Mouse (Mus musculus) MEL (cell line): Measurements from ENCODE around the gene Trim8. TPM values are rescaled to one million over a fixed set of nuclear protein-coding genes. Genes with fewer than 3 reads are reported as not detected.

ENCODE experiments used
- DNase-seq: peaks from one replicate; pipeline ENCODE4 v3.0.0; 2011; ENCODE audit warnings: low read depth, low spot score
- H3K27ac ChIP-seq: 2 replicates; pipeline ENCODE4 v1.5.1; 2012; ENCODE audit warnings: low read depth, mild to moderate bottlenecking, control low read depth, low read length, moderate library complexity; ENCODE audit not compliant: control insufficient read depth
- H3K27me3 ChIP-seq, 2 experiments: fragments of 150-350 bp in 1 of 2; sonication (generic) in 1 of 2; 2 replicates each; pipeline ENCODE4 v1.6.1; 2012; ENCODE audit warnings: low read length in 2 of 2, mild to moderate bottlenecking in 2 of 2, improper control_type of control experiment in 1 of 2, moderate library complexity in 1 of 2; ENCODE audit not compliant: insufficient read depth in 2 of 2, control insufficient read depth in 1 of 2
- H3K36me3 ChIP-seq, 2 experiments: 2 replicates each; pipeline ENCODE4 v1.6.1; 2012 to 2014; ENCODE audit warnings: low read length in 2 of 2, improper control_type of control experiment in 1 of 2, inconsistent platforms in 1 of 2, mild to moderate bottlenecking in 1 of 2; ENCODE audit not compliant: insufficient read depth in 2 of 2, control insufficient read depth in 1 of 2
- H3K4me1 ChIP-seq, 2 experiments: fragments of 150-350 bp in 1 of 2; sonication (generic) in 1 of 2; 2 replicates each; pipeline ENCODE4 v1.6.1; 2012; ENCODE audit warnings: low read length in 2 of 2, improper control_type of control experiment in 1 of 2, mild to moderate bottlenecking in 1 of 2; ENCODE audit not compliant: insufficient read depth in 2 of 2, control insufficient read depth in 1 of 2
- H3K4me3 ChIP-seq, 2 experiments: fragments of 150-350 bp in 1 of 2; sonication (generic) in 1 of 2; 2 replicates each; pipeline ENCODE4 v1.5.1; 2012; ENCODE audit warnings: low read depth in 2 of 2, low read length in 2 of 2, mild to moderate bottlenecking in 2 of 2, moderate library complexity in 2 of 2, control low read depth in 1 of 2, improper control_type of control experiment in 1 of 2; ENCODE audit not compliant: control insufficient read depth in 1 of 2, insufficient read depth in 1 of 2
- H3K79me2 ChIP-seq: 2 replicates; pipeline ENCODE4 v1.6.1; 2012; ENCODE audit warnings: mild to moderate bottlenecking, low read length, moderate library complexity; ENCODE audit not compliant: control insufficient read depth, poor library complexity, insufficient read depth
- H3K9ac ChIP-seq: 2 replicates; pipeline ENCODE4 v1.6.1; 2012; ENCODE audit warnings: low read depth, mild to moderate bottlenecking, control low read depth, low read length, moderate library complexity; ENCODE audit not compliant: control insufficient read depth, poor library complexity, severe bottlenecking
- H3K9me3 ChIP-seq: fragments of 150-350 bp; sonication (generic); replicated peaks from 2 replicates; pipeline ENCODE4 v1.6.1; 2012; ENCODE audit warnings: mild to moderate bottlenecking, low read length, improper control_type of control experiment, moderate library complexity; ENCODE audit not compliant: insufficient read depth
- BHLHE40 ChIP-seq: IDR thresholded peaks from 2 replicates; pipeline ENCODE4 v1.6.1; 2012; ENCODE audit warnings: low read depth, mild to moderate bottlenecking, inconsistent platforms, low read length, improper control_type of control experiment, borderline replicate concordance
- CHD1 ChIP-seq: IDR thresholded peaks from 2 replicates; pipeline ENCODE4 v1.6.1; 2012; ENCODE audit warnings: low read depth, mild to moderate bottlenecking, inconsistent platforms, low read length, improper control_type of control experiment
- CTCF ChIP-seq, 3 experiments: IDR thresholded peaks in 2 of 3; conservative IDR thresholded peaks in 1 of 3; 2 replicates each; pipeline ENCODE4 v1.5.1; 2011 to 2012; ENCODE audit warnings: low read length in 3 of 3, low read depth in 2 of 3, mild to moderate bottlenecking in 2 of 3, improper control_type of control experiment in 1 of 3, inconsistent platforms in 1 of 3, mixed read lengths in 1 of 3, moderate library complexity in 1 of 3; ENCODE audit not compliant: control insufficient read depth in 1 of 3, insufficient read depth in 1 of 3, poor library complexity in 1 of 3, severe bottlenecking in 1 of 3
- EP300 ChIP-seq, 2 experiments: IDR thresholded peaks; 2 replicates each; pipeline ENCODE4 v1.6.1; 2011; ENCODE audit warnings: improper control_type of control experiment in 2 of 2, low read length in 2 of 2, low read depth in 1 of 2, mild to moderate bottlenecking in 1 of 2
- GABPA ChIP-seq: IDR thresholded peaks from 2 replicates; pipeline ENCODE4 v1.6.1; 2012; ENCODE audit warnings: low read depth, mild to moderate bottlenecking, inconsistent platforms, low read length, improper control_type of control experiment, moderate library complexity
- GATA1 ChIP-seq: IDR thresholded peaks from 2 replicates; pipeline ENCODE4 v1.6.1; 2011; ENCODE audit warnings: low read depth, low read length, improper control_type of control experiment
- JUND ChIP-seq: IDR thresholded peaks from 2 replicates; pipeline ENCODE4 v1.6.1; 2011; ENCODE audit warnings: low read depth, mild to moderate bottlenecking, improper control_type of control experiment, low read length
- MAX ChIP-seq: IDR thresholded peaks from 2 replicates; pipeline ENCODE4 v1.6.1; 2011; ENCODE audit warnings: low read length, improper control_type of control experiment
- MAZ ChIP-seq: IDR thresholded peaks from 2 replicates; pipeline ENCODE4 v1.6.1; 2012; ENCODE audit warnings: low read depth, mild to moderate bottlenecking, inconsistent platforms, low read length, improper control_type of control experiment
- MYC ChIP-seq: IDR thresholded peaks from 2 replicates; pipeline ENCODE4 v1.6.1; 2011; ENCODE audit warnings: low read depth, mild to moderate bottlenecking, low read length, improper control_type of control experiment, moderate library complexity
- NELFE ChIP-seq: IDR thresholded peaks from 2 replicates; pipeline ENCODE4 v1.6.1; 2011; ENCODE audit warnings: low read depth, low read length, improper control_type of control experiment
- NRF1 ChIP-seq: IDR thresholded peaks from 2 replicates; pipeline ENCODE4 v1.6.1; 2014; ENCODE audit warnings: low read depth, mild to moderate bottlenecking, inconsistent platforms, low read length, improper control_type of control experiment, moderate library complexity; ENCODE audit not compliant: poor library complexity, insufficient read depth, severe bottlenecking
- POLR2AphosphoS2 ChIP-seq: IDR thresholded peaks from 2 replicates; pipeline ENCODE4 v1.6.1; 2011; ENCODE audit warnings: low read length, improper control_type of control experiment
- POLR2AphosphoS5 ChIP-seq: IDR thresholded peaks from 2 replicates; pipeline ENCODE4 v1.6.1; 2012; ENCODE audit warnings: low read depth, borderline replicate concordance, mild to moderate bottlenecking, inconsistent platforms, low read length, moderate library complexity, mixed read lengths
- RAD21 ChIP-seq: IDR thresholded peaks from 2 replicates; pipeline ENCODE4 v1.6.1; 2011; ENCODE audit warnings: mild to moderate bottlenecking, low read depth, low read length, improper control_type of control experiment
- RCOR1 ChIP-seq: IDR thresholded peaks from 2 replicates; pipeline ENCODE4 v1.6.1; 2012; ENCODE audit warnings: low read depth, mild to moderate bottlenecking, inconsistent platforms, low read length, improper control_type of control experiment
- SIN3A ChIP-seq: IDR thresholded peaks from 2 replicates; pipeline ENCODE4 v1.6.1; 2012; ENCODE audit warnings: low read length, improper control_type of control experiment, inconsistent platforms
- SMC3 ChIP-seq: IDR thresholded peaks from 2 replicates; pipeline ENCODE4 v1.6.1; 2011; ENCODE audit warnings: low read depth, low read length, improper control_type of control experiment
- TCF12 ChIP-seq: IDR thresholded peaks from 2 replicates; pipeline ENCODE4 v1.6.1; 2014; ENCODE audit warnings: low read depth, mild to moderate bottlenecking, inconsistent platforms, low read length, improper control_type of control experiment, moderate library complexity
- UBTF ChIP-seq: IDR thresholded peaks from 2 replicates; pipeline ENCODE4 v1.6.1; 2012; ENCODE audit warnings: low read depth, mild to moderate bottlenecking, inconsistent platforms, low read length, improper control_type of control experiment, moderate library complexity, borderline replicate concordance; ENCODE audit not compliant: insufficient read depth
- USF1 ChIP-seq: IDR thresholded peaks from 2 replicates; pipeline ENCODE4 v1.6.1; 2014; ENCODE audit warnings: low read depth, mild to moderate bottlenecking, inconsistent platforms, low read length, improper control_type of control experiment, moderate library complexity
- ZKSCAN1 ChIP-seq: IDR thresholded peaks from 2 replicates; pipeline ENCODE4 v1.6.1; 2012; ENCODE audit warnings: low read depth, mild to moderate bottlenecking, inconsistent platforms, low read length, improper control_type of control experiment, moderate library complexity
- ZMIZ1 ChIP-seq: IDR thresholded peaks from 2 replicates; pipeline ENCODE4 v1.6.1; 2012; ENCODE audit warnings: low read depth, mild to moderate bottlenecking, inconsistent platforms, low read length, improper control_type of control experiment, moderate library complexity
- ZNF384 ChIP-seq: IDR thresholded peaks from 2 replicates; pipeline ENCODE4 v1.6.1; 2012; ENCODE audit warnings: low read depth, mild to moderate bottlenecking, inconsistent platforms, low read length, improper control_type of control experiment
- polyA plus RNA-seq, 2 experiments: library from polyadenylated mRNA; stranded (reverse) in 1 of 2; unstranded in 1 of 2; fragments of >175 nt in 1 of 2; fragments of >200 nt in 1 of 2; gene quantifications; 2 replicates each; pipeline versions ENCODE4 v1.2.1 to v1.2.4; 2012; ENCODE audit warnings: low replicate concordance in 2 of 2, low read depth in 1 of 2; ENCODE audit not compliant: insufficient read length in 2 of 2, insufficient read depth in 1 of 2, missing spikeins in 1 of 2
- total RNA-seq: library from RNA; depleted of rRNA; stranded (reverse); fragments of 300-350 nt; gene quantifications from 2 replicates; pipeline ENCODE4 v1.2.3, GENCODE M21; 2012

Gene Trim8
- total and polyA plus RNA-seq, 3 experiments = 19.1 to 57.2 TPM; not detected in 1

- no peak overlapping the region for H3K27ac ChIP-seq
- H3K9me3 ChIP-seq = no peaks in the 10 kb centered on the region
- H3K27me3 ChIP-seq = no peaks in the 10 kb centered on the region
- peaks cover 0 to 22% of the 10 kb centered on the region in 2 experiments; a peak in 2 of 4 replicates for H3K36me3 ChIP-seq
- no peak overlapping the region for H3K4me3 ChIP-seq
- H3K9ac ChIP-seq = no peak overlapping the region
- no peaks in the 10 kb centered on the region; the same call in 1 of the 2 replicates for H3K79me2 ChIP-seq
- no peak for TF ChIP-seq NELFE
- TF ChIP-seq BHLHE40 = no peak
- no peak for TF ChIP-seq SMC3
- TF ChIP-seq ZMIZ1 = no peak
- TF ChIP-seq ZKSCAN1 = no peak
- no peak for TF ChIP-seq RCOR1
- no peak for TF ChIP-seq GATA1
- TF ChIP-seq MAZ = no peak
- no peak for TF ChIP-seq MYC
- TF ChIP-seq RAD21 = no peak
- no peak for TF ChIP-seq POLR2AphosphoS2
- TF ChIP-seq JUND = no peak
- TF ChIP-seq GABPA = no peak
- TF ChIP-seq POLR2AphosphoS5 = no peak
- no peak for TF ChIP-seq NRF1
- no peak for TF ChIP-seq CHD1
- no peak for TF ChIP-seq SIN3A
- no peak for TF ChIP-seq MAX
- no peak for TF ChIP-seq UBTF
- peaks cover 12 to 27% of the 10 kb centered on the region in 2 experiments for H3K4me1 ChIP-seq
- no peak for DNase-seq
Measured at GRCm38 (mm10) chr19:46534542-46535098, 33.1 kb downstream of the Trim8 start.

- no peak for DNase-seq
- Histone ChIP-seq H3K9me3 (no peaks in the 10 kb centered on the region), H3K9ac (no peak overlapping the region), H3K27me3 (no peaks in the 10 kb centered on the region), H3K4me3 (no peak overlapping the region), H3K27ac (no peak overlapping the region), H3K79me2 (no peaks in the 10 kb centered on the region), H3K36me3 (peaks cover 0 to 6% of the 10 kb centered on the region in 2 experiments; a peak in 2 of 4 replicates), H3K4me1 (peaks cover 5 to 8% of the 10 kb centered on the region in 2 experiments)
- no peak for TF ChIP-seq RCOR1
- TF ChIP-seq ZNF384 = no peak
- TF ChIP-seq GABPA = no peak
- no peak for TF ChIP-seq CHD1
- no peak for TF ChIP-seq GATA1
- no peak for TF ChIP-seq POLR2AphosphoS2
- no peak for TF ChIP-seq TCF12
- TF ChIP-seq EP300 (IDR thresholded peaks at IDR 0.05; ENCODE audit: low read depth in 1 of 2, low read length in 2 of 2) = no peak
- no peak for TF ChIP-seq CTCF (IDR thresholded peaks at IDR 0.05 in 2 of 3, conservative IDR thresholded peaks at IDR 0.05 in 1 of 3; ENCODE audit: control insufficient read depth in 1 of 3, insufficient read depth in 1 of 3, low read depth in 2 of 3, low read length in 3 of 3, poor library complexity in 1 of 3, severe bottlenecking in 1 of 3)
- TF ChIP-seq SMC3 = no peak
- TF ChIP-seq MAZ = no peak
- no peak for TF ChIP-seq USF1
- no peak for TF ChIP-seq ZKSCAN1
Measured at GRCm38 (mm10) chr19:46537357-46537756, 35.9 kb downstream of the Trim8 start.
